Mouse (Mus musculus): ENCODE results near the gene Abhd16a. TPM values are rescaled to one million over a fixed set of nuclear protein-coding genes. Genes with fewer than 3 reads are reported as not detected.

The Abhd16a gene
- polyA plus RNA-seq, 1 experiment from 2014 or later, result 52.7 TPM

DNA sequence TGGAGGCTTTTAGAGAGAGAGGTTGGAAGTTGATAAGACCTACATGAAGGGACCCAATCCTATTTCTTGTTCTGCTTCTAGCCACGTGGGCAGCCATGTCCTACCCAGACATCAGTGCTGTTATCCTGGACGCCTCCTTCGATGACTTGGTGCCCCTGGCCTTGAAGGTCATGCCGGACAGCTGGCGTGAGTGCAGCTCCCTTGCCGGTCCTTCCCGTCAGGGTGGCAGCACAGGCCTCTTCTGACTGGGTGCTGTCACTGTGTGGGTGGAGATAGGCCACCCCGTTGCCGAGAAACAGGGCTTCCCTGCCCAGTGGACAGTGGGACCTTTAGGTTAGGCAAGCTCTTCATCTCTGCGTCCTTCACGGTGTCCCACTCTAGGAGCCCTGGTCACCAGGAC, 12.1 kb downstream of the Abhd16a start:
- Histone ChIP-seq H3K4me3 (no peak overlapping the region), H3K27me3 (ENCODE audit: poor library complexity, severe bottlenecking) (no peaks in the 10 kb centered on the region), H3K36me3 (replicated peaks) (peaks cover 75% of the 10 kb centered on the region), H3K4me1 (peaks cover 8% of the 10 kb centered on the region), H3K9me3 (no peaks in the 10 kb centered on the region), H3K27ac (no peak overlapping the region)
- 88% methylated on average over 11 of the region's 11 CpGs for WGBS
- no peak for DNase-seq (ENCODE audit: extremely low spot score, low spot score)

DNA sequence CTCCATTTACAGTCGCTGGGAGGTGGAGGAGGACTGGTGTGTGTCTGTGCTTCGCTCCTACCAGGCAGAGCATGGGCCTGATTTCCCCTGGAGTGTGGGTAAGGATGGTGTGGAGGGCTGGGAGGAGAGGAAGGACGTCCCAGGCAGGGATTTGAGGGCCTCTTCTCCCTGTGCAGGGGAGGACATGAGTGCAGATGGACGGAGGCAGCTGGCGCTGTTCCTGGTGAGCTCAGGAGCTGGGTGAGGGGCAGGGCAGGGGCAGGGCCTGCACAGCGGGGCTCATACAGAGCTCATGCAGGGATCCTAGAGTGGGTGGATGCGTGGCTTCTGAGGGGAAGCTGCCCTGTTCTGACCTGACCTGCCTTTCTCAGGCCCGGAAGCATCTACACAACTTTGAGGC, 13.2 kb downstream of the Abhd16a start:
- no peak for DNase-seq (ENCODE audit: extremely low spot score, low spot score)
- H3K27me3 ChIP-seq (ENCODE audit: poor library complexity, severe bottlenecking), result no peaks in the 10 kb centered on the region
- no peaks in the 10 kb centered on the region for H3K9me3 ChIP-seq
- peaks cover 64% of the 10 kb centered on the region for H3K36me3 ChIP-seq (replicated peaks)
- H3K27ac ChIP-seq, result no peak overlapping the region
- 90% methylated on average over 7 of the region's 8 CpGs for WGBS
- H3K4me1 ChIP-seq, result peaks cover 11% of the 10 kb centered on the region
- H3K4me3 ChIP-seq, result no peak overlapping the region

GRCm38 (mm10) chr17:35103221-35103690, 14.2 kb downstream of the Abhd16a start:
- Histone ChIP-seq H3K36me3 (replicated peaks) (peaks cover 56% of the 10 kb centered on the region), H3K9me3 (no peaks in the 10 kb centered on the region), H3K4me1 (peaks cover 11% of the 10 kb centered on the region), H3K27ac (no peak overlapping the region), H3K27me3 (ENCODE audit: poor library complexity, severe bottlenecking) (no peaks in the 10 kb centered on the region), H3K4me3 (0 out of 2 replicates have a peak overlapping the region, but pooled peaks have one; percentile 15)
- DNase-seq (ENCODE audit: extremely low spot score, low spot score), result no peak
- 79% methylated on average over 6 of the region's 6 CpGs for WGBS

DNA sequence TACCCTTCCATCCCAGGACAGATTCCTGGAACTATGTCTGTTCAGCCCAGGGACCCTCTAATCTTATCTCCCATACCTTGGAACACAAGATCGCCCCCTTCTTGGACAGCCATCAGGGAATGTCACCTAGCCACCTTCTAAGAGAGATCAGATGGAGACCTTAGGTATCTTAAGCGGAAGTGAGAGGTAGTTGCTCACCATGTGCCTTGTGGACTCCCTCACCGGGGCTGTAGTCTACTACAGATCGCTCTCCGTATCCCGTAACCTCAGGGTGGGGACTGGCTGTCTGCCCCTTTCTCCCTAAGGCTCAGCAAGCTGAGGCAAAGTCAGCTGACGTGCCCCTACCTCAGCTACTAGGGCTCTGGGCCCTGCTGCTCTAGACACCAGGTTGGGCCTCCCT, 15.0 kb downstream of the Abhd16a start:
- no peak overlapping the region for H3K27ac ChIP-seq
- H3K4me3 ChIP-seq, result no peak overlapping the region
- 91% methylated on average over 7 of the region's 7 CpGs for WGBS
- no peak for DNase-seq (ENCODE audit: extremely low spot score, low spot score)
- H3K27me3 ChIP-seq (ENCODE audit: poor library complexity, severe bottlenecking), result no peaks in the 10 kb centered on the region
- peaks cover 47% of the 10 kb centered on the region for H3K36me3 ChIP-seq (replicated peaks)
- peaks cover 11% of the 10 kb centered on the region for H3K4me1 ChIP-seq
- H3K9me3 ChIP-seq, result no peaks in the 10 kb centered on the region

- Histone ChIP-seq H3K4me1 (peaks cover 11% of the 10 kb centered on the region), H3K9me3 (no peaks in the 10 kb centered on the region), H3K27ac (no peak overlapping the region), H3K4me3 (no peak overlapping the region), H3K27me3 (ENCODE audit: poor library complexity, severe bottlenecking) (no peaks in the 10 kb centered on the region), H3K36me3 (replicated peaks) (peaks cover 41% of the 10 kb centered on the region)
- 81% methylated on average over 6 of the region's 6 CpGs for WGBS
- no peak for DNase-seq (ENCODE audit: extremely low spot score, low spot score)
Measured at GRCm38 (mm10) chr17:35104754-35105153, 15.7 kb downstream of the Abhd16a start.

- Histone ChIP-seq H3K27me3 (ENCODE audit: poor library complexity, severe bottlenecking) (no peaks in the 10 kb centered on the region), H3K9me3 (no peaks in the 10 kb centered on the region), H3K4me3 (peak overlapping the region; percentile 28), H3K4me1 (peaks cover 11% of the 10 kb centered on the region), H3K36me3 (replicated peaks) (peaks cover 30% of the 10 kb centered on the region), H3K27ac (peak overlapping the region; percentile 82)
- DNase-seq (ENCODE audit: extremely low spot score, low spot score), result peak; percentile 21
- 27% methylated on average over 13 of the region's 13 CpGs for WGBS
Measured at GRCm38 (mm10) chr17:35105740-35106389, 16.8 kb downstream of the Abhd16a start.

DNA sequence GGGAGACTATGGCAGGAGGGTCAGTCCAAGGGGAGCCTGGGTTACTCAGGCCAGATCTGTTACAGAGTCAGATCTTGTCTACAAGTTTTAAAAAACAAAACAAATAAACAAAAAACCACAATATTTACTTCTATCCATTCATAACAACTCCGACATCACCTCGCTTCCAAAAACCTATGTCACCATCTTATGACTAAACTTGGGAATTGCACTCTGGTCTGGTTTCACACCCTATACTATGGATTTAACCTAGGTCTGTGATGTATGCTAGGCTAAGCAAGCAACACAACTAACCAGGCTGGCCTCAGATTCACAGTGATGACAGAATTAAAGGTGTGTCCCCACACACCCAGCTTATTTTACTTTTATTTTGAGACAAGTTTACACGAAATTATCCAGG, 17.5 kb downstream of the Abhd16a start:
- H3K4me1 ChIP-seq, result peaks cover 11% of the 10 kb centered on the region
- H3K4me3 ChIP-seq, result peak overlapping the region; percentile 28; the same call in 1 of the 2 replicates
- WGBS, result 81% methylated on average over 3 of the region's 3 CpGs
- no peak for DNase-seq (ENCODE audit: extremely low spot score, low spot score)
- no peaks in the 10 kb centered on the region for H3K27me3 ChIP-seq (ENCODE audit: poor library complexity, severe bottlenecking)
- H3K27ac ChIP-seq, result peak overlapping the region; percentile 82
- H3K9me3 ChIP-seq, result no peaks in the 10 kb centered on the region
- peaks cover 23% of the 10 kb centered on the region for H3K36me3 ChIP-seq (replicated peaks)

DNA sequence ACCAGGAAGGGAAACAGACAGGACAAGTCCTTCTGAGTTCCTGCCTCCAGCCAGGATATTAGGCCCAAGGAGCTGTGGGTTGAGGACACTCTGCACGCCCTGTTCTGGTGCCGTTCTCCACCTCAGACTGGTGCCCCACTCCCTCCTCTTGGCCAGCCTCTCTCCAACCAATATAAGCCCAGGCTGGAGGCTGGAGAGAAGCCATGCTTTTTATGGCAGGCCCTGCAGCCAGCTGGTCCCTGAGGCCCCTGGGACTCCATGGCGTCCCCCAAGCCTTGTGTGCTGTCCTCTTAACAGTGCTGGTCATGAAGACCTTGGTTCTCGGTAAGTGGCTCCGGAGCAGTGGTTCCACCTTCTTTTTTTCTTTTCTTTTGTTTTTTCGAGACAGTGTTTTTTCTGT, 19.0 kb downstream of the Abhd16a start, which contains the start of gene Ly6g5c:
Gene Ly6g5c, plus strand, starts transcription at position 183 of the 400 bp plus-strand sequence.
- peaks cover 7% of the 10 kb centered on the region for H3K36me3 ChIP-seq (replicated peaks)
- 91% methylated on average over 6 of the region's 6 CpGs for WGBS
- H3K9me3 ChIP-seq, result no peaks in the 10 kb centered on the region
- no peaks in the 10 kb centered on the region for H3K27me3 ChIP-seq (ENCODE audit: poor library complexity, severe bottlenecking)
- H3K27ac ChIP-seq, result no peak within 1 kb of the TSS
- H3K4me1 ChIP-seq, result peaks cover 11% of the 10 kb centered on the region
- DNase-seq (ENCODE audit: extremely low spot score, low spot score), result no peak
- no peak within 1 kb of the TSS for H3K4me3 ChIP-seq

- Histone ChIP-seq H3K27ac (no peak overlapping the region), H3K4me3 (no peak overlapping the region), H3K4me1 (no peaks in the 10 kb centered on the region), H3K36me3 (replicated peaks) (peaks cover 30% of the 10 kb centered on the region), H3K27me3 (ENCODE audit: poor library complexity, severe bottlenecking) (no peaks in the 10 kb centered on the region), H3K9me3 (no peaks in the 10 kb centered on the region)
- no peak for DNase-seq (ENCODE audit: extremely low spot score, low spot score)
- WGBS, result 87% methylated on average over 9 of the region's 9 CpGs
Measured at GRCm38 (mm10) chr17:35111774-35112173, 22.7 kb downstream of the Abhd16a start.

- DNase-seq (ENCODE audit: extremely low spot score, low spot score), result no peak
- peaks cover 60% of the 10 kb centered on the region for H3K36me3 ChIP-seq (replicated peaks)
- no peak within 1 kb of the TSS for H3K27ac ChIP-seq
- WGBS, result 89% methylated on average over 8 of the region's 8 CpGs
- H3K4me3 ChIP-seq, result no peak within 1 kb of the TSS; the same call in 1 of the 2 replicates
- no peaks in the 10 kb centered on the region for H3K9me3 ChIP-seq
- H3K27me3 ChIP-seq (ENCODE audit: poor library complexity, severe bottlenecking), result no peaks in the 10 kb centered on the region
- peaks cover 9% of the 10 kb centered on the region for H3K4me1 ChIP-seq
Measured at GRCm38 (mm10) chr17:35115046-35116019, 26.3 kb downstream of the Abhd16a start, which contains the start of gene Ly6g5b. Gene Ly6g5b, minus strand, starts transcription at chr17:35115428.

GRCm38 (mm10) chr17:35120745-35121142, 31.7 kb downstream of the Abhd16a start:
- Histone ChIP-seq H3K27me3 (ENCODE audit: poor library complexity, severe bottlenecking) (no peaks in the 10 kb centered on the region), H3K4me1 (peaks cover 34% of the 10 kb centered on the region), H3K4me3 (peak overlapping the region; percentile 82), H3K36me3 (replicated peaks) (peaks cover 64% of the 10 kb centered on the region), H3K27ac (peak overlapping the region; percentile 93), H3K9me3 (no peaks in the 10 kb centered on the region)
- no peak for DNase-seq (ENCODE audit: extremely low spot score, low spot score)
- under 1% methylated on average over 33 of the region's 33 CpGs for WGBS

DNA sequence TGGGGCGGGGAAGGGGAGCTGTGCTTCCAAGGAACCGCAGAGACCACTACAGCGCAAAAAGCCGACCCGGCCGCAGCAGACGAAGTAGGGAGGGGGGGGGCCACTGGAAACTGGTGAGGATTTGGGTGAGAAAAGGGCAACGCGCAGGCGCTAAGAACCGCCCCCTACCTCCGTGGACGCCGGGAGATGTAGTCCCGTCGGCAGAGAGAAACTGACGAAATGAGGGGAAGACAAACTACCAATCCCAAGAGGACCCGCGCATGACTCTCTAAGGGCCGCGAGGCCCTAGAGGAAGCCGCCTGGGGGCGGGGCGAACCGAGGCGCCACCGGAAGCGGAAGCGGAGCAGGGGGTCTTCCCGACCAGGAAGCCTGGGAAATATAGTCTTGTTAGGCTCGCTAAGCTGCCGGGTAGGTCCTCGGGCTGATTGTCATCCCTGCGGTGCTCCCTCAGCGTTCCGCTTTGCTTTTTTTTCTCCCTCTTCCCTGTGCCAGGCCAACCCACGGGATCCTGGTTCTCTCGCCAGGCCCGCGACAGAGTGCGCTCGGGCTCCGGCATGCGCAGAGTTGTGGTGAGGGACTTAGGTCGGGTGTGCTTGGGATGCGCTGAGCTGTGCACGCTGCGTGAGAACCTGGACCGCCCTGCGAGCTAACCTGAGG, 32.2 kb downstream of the Abhd16a start, which contains the start of gene Gpank1:
Gene Gpank1, plus strand, starts transcription at position 313 of the 657 bp plus-strand sequence.
- Histone ChIP-seq H3K36me3 (replicated peaks) (peaks cover 59% of the 10 kb centered on the region), H3K4me1 (peaks cover 39% of the 10 kb centered on the region), H3K4me3 (peak within 1 kb of the TSS; percentile 82), H3K9me3 (no peaks in the 10 kb centered on the region), H3K27me3 (ENCODE audit: poor library complexity, severe bottlenecking) (no peaks in the 10 kb centered on the region), H3K27ac (peak within 1 kb of the TSS; percentile 93)
- peak; percentile 97 for DNase-seq (ENCODE audit: extremely low spot score, low spot score)
- WGBS, result under 1% methylated on average over 50 of the region's 50 CpGs

Measured in forebrain, embryonic 10.5 days (tissue).